Mouse (Mus musculus): Measurements from ENCODE around the gene Pycr2. TPM values are rescaled to one million over a fixed set of nuclear protein-coding genes. Genes with fewer than 3 reads are reported as not detected.
A peak's percentile ranks its signal among the peaks of the same experiment; 100 is the strongest.

The Pycr2 gene
- polyA plus RNA-seq, 2 experiments, result 62.5 to 91.5 TPM

GRCm38 (mm10) chr1:180903666-180904038 is 441 bp upstream of the Pycr2 start:
- TF ChIP-seq POLR2A (IDR thresholded peaks at IDR 0.05; ENCODE audit: borderline replicate concordance, extremely low read depth, insufficient read depth, insufficient read length), result no peak
- Histone ChIP-seq H3K4me2 (replicated peaks; ENCODE audit: low read depth, low read length, severe bottlenecking) (peak overlapping the region; percentile 85), H3K4me1 (ENCODE audit: control insufficient read depth, insufficient read depth, low read length) (peaks cover 12% of the 10 kb centered on the region), H3K27ac (replicated peaks; ENCODE audit: low read depth, low read length) (peak overlapping the region; percentile 56; the same call in 1 of the 2 replicates), H3K9ac (ENCODE audit: low read depth, low read length, severe bottlenecking) (peak overlapping the region; percentile 95), H3K4me3 (replicated peaks; ENCODE audit: low read length) (peak overlapping the region; percentile 84), H3K9me3 (ENCODE audit: control insufficient read depth, low read length) (no peaks in the 10 kb centered on the region), H3K27me3 (ENCODE audit: control insufficient read depth, insufficient read depth, low read length) (no peaks in the 10 kb centered on the region), H3K36me3 (ENCODE audit: control insufficient read depth, insufficient read depth, low read length) (peaks cover 31% of the 10 kb centered on the region)
- no peak for ATAC-seq (ENCODE audit: low FRiP score, low read depth)
- WGBS, result 39% methylated on average over 10 of the region's 10 CpGs
- no peak for DNase-seq (ENCODE audit: low spot score)

DNA sequence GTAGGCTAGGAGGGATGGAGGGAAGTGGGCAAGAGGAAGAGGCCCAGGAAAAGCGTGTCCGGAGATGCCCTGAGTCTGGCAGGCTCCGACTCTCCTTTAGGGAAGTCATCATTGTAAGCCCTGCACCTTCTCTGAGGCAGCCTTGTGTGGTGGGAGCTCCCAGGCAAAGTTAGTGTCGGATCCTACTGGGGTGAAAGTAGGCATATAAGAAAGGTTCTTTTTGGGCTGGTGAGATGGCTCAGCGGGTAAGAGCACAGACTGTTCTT is 655 bp downstream of the Pycr2 start:
- peak overlapping the region; percentile 84 for H3K4me3 ChIP-seq (replicated peaks; ENCODE audit: low read length)
- WGBS, result under 1% methylated on average over 5 of the region's 5 CpGs
- TF ChIP-seq POLR2A (IDR thresholded peaks at IDR 0.05; ENCODE audit: borderline replicate concordance, extremely low read depth, insufficient read depth, insufficient read length), result no peak
- H3K27ac ChIP-seq (replicated peaks; ENCODE audit: low read depth, low read length), result peak overlapping the region; percentile 83
- H3K27me3 ChIP-seq (ENCODE audit: control insufficient read depth, insufficient read depth, low read length), result no peaks in the 10 kb centered on the region
- peak overlapping the region; percentile 85 for H3K4me2 ChIP-seq (replicated peaks; ENCODE audit: low read depth, low read length, severe bottlenecking)
- ATAC-seq (ENCODE audit: low FRiP score, low read depth) (no peak), DNase-seq (ENCODE audit: low spot score) (no peak)
- peaks cover 37% of the 10 kb centered on the region for H3K36me3 ChIP-seq (ENCODE audit: control insufficient read depth, insufficient read depth, low read length)
- H3K9ac ChIP-seq (ENCODE audit: low read depth, low read length, severe bottlenecking), result peak overlapping the region; percentile 95
- H3K4me1 ChIP-seq (ENCODE audit: control insufficient read depth, insufficient read depth, low read length), result peaks cover 12% of the 10 kb centered on the region
- no peaks in the 10 kb centered on the region for H3K9me3 ChIP-seq (ENCODE audit: control insufficient read depth, low read length)

- Histone ChIP-seq H3K4me1 (ENCODE audit: control insufficient read depth, insufficient read depth, low read length) (peaks cover 12% of the 10 kb centered on the region), H3K4me2 (replicated peaks; ENCODE audit: low read depth, low read length, severe bottlenecking) (peak overlapping the region; percentile 85), H3K27me3 (ENCODE audit: control insufficient read depth, insufficient read depth, low read length) (no peaks in the 10 kb centered on the region), H3K4me3 (replicated peaks; ENCODE audit: low read length) (peak overlapping the region; percentile 84), H3K9me3 (ENCODE audit: control insufficient read depth, low read length) (no peaks in the 10 kb centered on the region), H3K36me3 (ENCODE audit: control insufficient read depth, insufficient read depth, low read length) (peaks cover 37% of the 10 kb centered on the region), H3K27ac (replicated peaks; ENCODE audit: low read depth, low read length) (no peak overlapping the region), H3K9ac (ENCODE audit: low read depth, low read length, severe bottlenecking) (peak overlapping the region; percentile 95; the same call in 1 of the 2 replicates)
- no peak for TF ChIP-seq POLR2A (IDR thresholded peaks at IDR 0.05; ENCODE audit: borderline replicate concordance, extremely low read depth, insufficient read depth, insufficient read length)
- WGBS, result 54% methylated on average over 6 of the region's 6 CpGs
- ATAC-seq (ENCODE audit: low FRiP score, low read depth), result no peak
- DNase-seq (ENCODE audit: low spot score), result no peak
These were observed 1.2 kb downstream of the Pycr2 start for GRCm38 (mm10) chr1:180905307-180905706.

DNA sequence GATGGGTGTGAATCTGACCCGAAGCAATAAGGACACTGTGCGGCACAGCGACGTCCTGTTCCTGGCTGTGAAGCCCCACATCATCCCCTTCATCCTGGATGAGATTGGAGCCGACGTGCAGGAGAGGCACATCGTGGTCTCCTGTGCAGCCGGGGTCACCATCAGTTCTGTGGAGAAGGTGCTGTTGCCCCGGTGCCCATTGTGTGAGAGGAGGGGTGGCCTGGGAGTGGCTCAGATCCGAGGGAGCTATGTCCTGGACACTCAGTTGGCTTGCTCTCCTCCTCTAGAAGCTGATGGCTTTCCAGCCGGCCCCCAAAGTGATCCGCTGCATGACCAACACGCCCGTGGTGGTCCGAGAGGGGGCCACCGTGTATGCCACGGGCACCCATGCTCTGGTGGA is 1.8 kb downstream of the Pycr2 start:
- H3K27me3 ChIP-seq (ENCODE audit: control insufficient read depth, insufficient read depth, low read length), result no peaks in the 10 kb centered on the region
- no peak for ATAC-seq (ENCODE audit: low FRiP score, low read depth)
- H3K9ac ChIP-seq (ENCODE audit: low read depth, low read length, severe bottlenecking), result no peak overlapping the region
- H3K4me2 ChIP-seq (replicated peaks; ENCODE audit: low read depth, low read length, severe bottlenecking), result no peak overlapping the region; the same call in 1 of the 2 replicates
- H3K9me3 ChIP-seq (ENCODE audit: control insufficient read depth, low read length), result no peaks in the 10 kb centered on the region
- H3K4me3 ChIP-seq (replicated peaks; ENCODE audit: low read length), result no peak overlapping the region
- no peak for DNase-seq (ENCODE audit: low spot score)
- TF ChIP-seq POLR2A (IDR thresholded peaks at IDR 0.05; ENCODE audit: borderline replicate concordance, extremely low read depth, insufficient read depth, insufficient read length), result no peak
- peaks cover 37% of the 10 kb centered on the region for H3K36me3 ChIP-seq (ENCODE audit: control insufficient read depth, insufficient read depth, low read length)
- 94% methylated on average over 17 of the region's 17 CpGs for WGBS
- H3K4me1 ChIP-seq (ENCODE audit: control insufficient read depth, insufficient read depth, low read length), result peaks cover 12% of the 10 kb centered on the region
- no peak overlapping the region for H3K27ac ChIP-seq (replicated peaks; ENCODE audit: low read depth, low read length)

DNA sequence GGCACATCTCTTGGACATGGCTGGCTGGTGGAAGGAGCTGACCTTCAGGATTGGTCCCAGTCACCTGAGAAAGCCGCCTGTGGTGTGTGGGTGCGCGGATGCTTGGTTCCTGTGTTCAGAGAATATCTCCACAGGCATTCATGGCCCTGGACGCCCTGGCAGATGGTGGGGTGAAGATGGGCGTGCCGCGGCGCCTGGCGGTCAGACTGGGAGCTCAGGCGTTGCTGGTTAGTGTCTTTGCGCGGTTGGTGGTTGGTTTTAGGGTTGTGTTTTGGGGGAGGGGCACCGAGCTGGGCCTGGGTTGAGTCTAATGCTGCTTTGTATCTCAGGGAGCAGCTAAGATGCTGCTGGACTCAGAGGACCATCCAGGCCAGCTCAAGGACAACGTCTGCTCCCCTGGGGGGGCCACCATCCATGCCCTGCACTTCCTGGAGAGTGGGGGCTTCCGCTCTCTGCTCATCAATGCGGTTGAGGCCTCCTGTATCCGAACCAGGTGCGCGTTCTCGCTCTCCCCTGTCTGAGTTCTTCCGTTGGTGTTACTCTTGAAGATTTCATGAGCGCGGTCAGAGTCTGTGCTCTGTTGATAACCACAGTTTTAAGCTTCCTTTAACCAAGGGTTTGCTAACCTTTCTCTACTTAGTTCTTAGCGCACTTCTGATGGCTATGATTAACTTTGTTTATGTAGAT is 2.5 kb downstream of the Pycr2 start:
- no peak overlapping the region for H3K9ac ChIP-seq (ENCODE audit: low read depth, low read length, severe bottlenecking)
- no peak for ATAC-seq (ENCODE audit: low FRiP score, low read depth)
- H3K9me3 ChIP-seq (ENCODE audit: control insufficient read depth, low read length), result no peaks in the 10 kb centered on the region
- no peak overlapping the region for H3K4me2 ChIP-seq (replicated peaks; ENCODE audit: low read depth, low read length, severe bottlenecking)
- 92% methylated on average over 24 of the region's 24 CpGs for WGBS
- H3K4me1 ChIP-seq (ENCODE audit: control insufficient read depth, insufficient read depth, low read length), result peaks cover 15% of the 10 kb centered on the region
- no peaks in the 10 kb centered on the region for H3K27me3 ChIP-seq (ENCODE audit: control insufficient read depth, insufficient read depth, low read length)
- peaks cover 37% of the 10 kb centered on the region for H3K36me3 ChIP-seq (ENCODE audit: control insufficient read depth, insufficient read depth, low read length)
- no peak overlapping the region for H3K4me3 ChIP-seq (replicated peaks; ENCODE audit: low read length)
- H3K27ac ChIP-seq (replicated peaks; ENCODE audit: low read depth, low read length), result no peak overlapping the region
- TF ChIP-seq POLR2A (IDR thresholded peaks at IDR 0.05; ENCODE audit: borderline replicate concordance, extremely low read depth, insufficient read depth, insufficient read length), result no peak
- DNase-seq (ENCODE audit: low spot score), result no peak

Measured in limb, embryonic 14.5 days (tissue).